Mouse (Mus musculus) c-Kit-positive CD71-positive TER-119-negative erythroid progenitor cells, embryonic 14.5 days (primary cell): Measurements from ENCODE around the gene Sipa1l3.

Experiments used
- DNase-seq: peaks from one replicate; pipeline ENCODE4 v3.0.0-alpha.2; 2013; ENCODE audit warnings: low read depth

Sipa1l3 gene

GRCm38 (mm10) chr7:29480183-29480582, 38.3 kb downstream of the Sipa1l3 start:
- DNase-seq: no peak

GRCm38 (mm10) chr7:29475005-29475404, 43.4 kb downstream of the Sipa1l3 start:
- DNase-seq: no peak

GRCm38 (mm10) chr7:29471309-29471708, 47.1 kb downstream of the Sipa1l3 start:
- DNase-seq: no peak

GRCm38 (mm10) chr7:29469602-29470344, 48.7 kb downstream of the Sipa1l3 start:
- no peak for DNase-seq

- no peak for DNase-seq
Observed at GRCm38 (mm10) chr7:29468593-29468992, 49.8 kb downstream of the Sipa1l3 start.

- no peak for DNase-seq
Observed at GRCm38 (mm10) chr7:29466585-29466984, 51.9 kb downstream of the Sipa1l3 start.

- no peak for DNase-seq
Observed at GRCm38 (mm10) chr7:29465736-29466135, 52.7 kb downstream of the Sipa1l3 start.

- no peak for DNase-seq
Observed at GRCm38 (mm10) chr7:29462820-29463219, 55.6 kb downstream of the Sipa1l3 start.

- no peak for DNase-seq
Observed at GRCm38 (mm10) chr7:29462178-29462577, 56.3 kb downstream of the Sipa1l3 start.

- no peak for DNase-seq
Observed at GRCm38 (mm10) chr7:29461557-29461956, 56.9 kb downstream of the Sipa1l3 start.

- DNase-seq: no peak
Observed at GRCm38 (mm10) chr7:29458889-29459740, 59.3 kb downstream of the Sipa1l3 start.

- no peak for DNase-seq
Observed at GRCm38 (mm10) chr7:29457772-29458171, 60.7 kb downstream of the Sipa1l3 start.

GRCm38 (mm10) chr7:29456716-29457115, 61.7 kb downstream of the Sipa1l3 start:
- DNase-seq: no peak

- DNase-seq: no peak
Observed at GRCm38 (mm10) chr7:29455591-29455990, 62.9 kb downstream of the Sipa1l3 start.

GRCm38 (mm10) chr7:29454965-29455364, 63.5 kb downstream of the Sipa1l3 start:
- no peak for DNase-seq

- DNase-seq: no peak
Observed at GRCm38 (mm10) chr7:29452991-29453741, 65.3 kb downstream of the Sipa1l3 start.

GRCm38 (mm10) chr7:29452381-29452780, 66.1 kb downstream of the Sipa1l3 start:
- no peak for DNase-seq

- no peak for DNase-seq
Observed at GRCm38 (mm10) chr7:29450175-29450574, 68.3 kb downstream of the Sipa1l3 start.

- DNase-seq: no peak
Observed at GRCm38 (mm10) chr7:29448830-29449229, 69.6 kb downstream of the Sipa1l3 start.

GRCm38 (mm10) chr7:29447147-29447829, 71.2 kb downstream of the Sipa1l3 start:
- no peak for DNase-seq

- DNase-seq: no peak
Observed at GRCm38 (mm10) chr7:29446156-29446555, 72.3 kb downstream of the Sipa1l3 start.

- DNase-seq: no peak
Observed at GRCm38 (mm10) chr7:29444527-29444926, 73.9 kb downstream of the Sipa1l3 start.
